Mouse (Mus musculus) bone marrow, adult 2 months (tissue): Measurements from ENCODE around the gene Adgrb2.

Source experiments
- CTCF ChIP-seq: fragments of 200-500 bp; IDR thresholded peaks from 2 replicates; pipeline ENCODE4 v1.5.1; 2011; ENCODE audit warnings: low read length, control low read depth; ENCODE audit not compliant: control insufficient read depth, insufficient read depth
- POLR2A ChIP-seq: fragments of 200-500 bp; IDR thresholded peaks from 2 replicates; pipeline ENCODE4 v1.6.1; 2011; ENCODE audit warnings: low read depth, mild to moderate bottlenecking, control low read depth, low read length, borderline replicate concordance; ENCODE audit not compliant: control insufficient read depth

- TF ChIP-seq POLR2A, result no peak
- no peak for TF ChIP-seq CTCF
Observed at GRCm38 (mm10) chr4:129992720-129993119, 8.1 kb downstream of the Adgrb2 start.
